Mouse (Mus musculus) left cerebral cortex, adult 8-10 months (tissue): ENCODE measurements around the gene Magi1. TPM values are rescaled to one million over a fixed set of nuclear protein-coding genes. Genes with fewer than 3 reads are reported as not detected.

Experiments used
- DNase-seq, 2 experiments: peaks; one replicate each; pipeline ENCODE4 v3.0.0; 2022; ENCODE audit warnings: low spot score in 2 of 2
- total RNA-seq, 4 experiments: library from RNA; stranded (reverse); gene quantifications; 2 replicates each; pipeline ENCODE4 v1.2.4; 2022

Magi1 gene
- total RNA-seq, 4 experiments from 2014 or later, result 69.1 to 81.7 (median 71.1) TPM

- no peak for DNase-seq
Observed at GRCm38 (mm10) chr6:94116434-94117432, 167.0 kb downstream of the Magi1 start.

DNA sequence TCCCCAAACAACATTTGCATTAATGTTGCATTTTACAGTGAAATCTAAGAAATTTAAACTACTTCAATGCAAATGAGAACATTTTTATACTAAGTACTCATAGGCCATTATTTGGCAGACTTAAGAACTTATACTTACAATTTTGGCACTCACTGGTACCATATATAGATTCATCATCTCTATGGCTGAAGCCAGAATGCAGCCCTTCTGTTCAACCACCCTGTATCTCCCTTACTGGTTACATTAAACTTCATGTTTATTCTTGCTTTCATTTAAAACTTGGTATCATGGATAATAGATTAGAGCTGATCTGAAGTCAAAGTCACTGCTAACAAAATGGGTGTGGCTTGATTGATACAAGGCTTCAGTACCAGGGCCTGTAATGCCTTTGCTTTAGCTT lies 171.9 kb downstream of the Magi1 start:
- no peak for DNase-seq

- no peak for DNase-seq
Observed at GRCm38 (mm10) chr6:94107401-94108107, 176.2 kb downstream of the Magi1 start.

DNA sequence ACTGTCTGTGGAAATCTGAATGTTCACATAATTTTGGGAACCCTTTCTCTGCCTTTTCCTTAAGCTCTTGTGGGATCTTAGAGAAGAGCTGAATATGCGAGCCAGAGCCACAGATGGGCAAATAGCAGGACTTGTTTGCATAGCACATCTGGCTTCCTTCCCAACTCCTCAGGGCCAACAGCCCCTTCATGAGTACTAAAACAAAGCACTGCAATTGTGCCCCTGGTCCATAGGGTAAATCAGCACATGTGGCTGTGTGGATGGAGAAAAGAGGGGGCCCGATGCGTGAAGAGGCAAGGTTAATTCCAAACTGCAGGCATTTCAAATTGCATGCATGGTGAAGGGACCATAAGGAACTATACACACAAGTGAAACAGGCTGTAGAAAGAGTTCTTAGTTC lies 180.1 kb downstream of the Magi1 start:
- no peak for DNase-seq

DNA sequence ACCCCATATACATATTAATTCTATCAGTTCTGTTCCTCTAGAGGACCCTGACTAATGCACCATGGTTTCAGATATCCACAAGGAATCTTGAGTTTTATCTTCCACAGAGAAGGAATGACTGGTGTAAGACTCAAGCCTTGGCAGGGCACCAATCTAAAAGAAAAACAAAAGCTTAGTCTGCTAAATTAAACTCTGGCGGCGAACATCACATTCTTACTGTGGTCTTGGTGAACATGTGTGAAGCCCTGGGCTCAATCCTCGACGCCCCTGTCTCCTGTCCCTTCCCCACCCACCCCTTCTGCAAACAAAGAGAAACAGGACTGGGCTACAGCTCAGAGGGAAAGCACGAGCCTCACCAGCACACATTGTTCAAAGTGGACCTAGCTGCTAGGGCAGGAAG lies 182.5 kb downstream of the Magi1 start:
- DNase-seq, result no peak

DNA sequence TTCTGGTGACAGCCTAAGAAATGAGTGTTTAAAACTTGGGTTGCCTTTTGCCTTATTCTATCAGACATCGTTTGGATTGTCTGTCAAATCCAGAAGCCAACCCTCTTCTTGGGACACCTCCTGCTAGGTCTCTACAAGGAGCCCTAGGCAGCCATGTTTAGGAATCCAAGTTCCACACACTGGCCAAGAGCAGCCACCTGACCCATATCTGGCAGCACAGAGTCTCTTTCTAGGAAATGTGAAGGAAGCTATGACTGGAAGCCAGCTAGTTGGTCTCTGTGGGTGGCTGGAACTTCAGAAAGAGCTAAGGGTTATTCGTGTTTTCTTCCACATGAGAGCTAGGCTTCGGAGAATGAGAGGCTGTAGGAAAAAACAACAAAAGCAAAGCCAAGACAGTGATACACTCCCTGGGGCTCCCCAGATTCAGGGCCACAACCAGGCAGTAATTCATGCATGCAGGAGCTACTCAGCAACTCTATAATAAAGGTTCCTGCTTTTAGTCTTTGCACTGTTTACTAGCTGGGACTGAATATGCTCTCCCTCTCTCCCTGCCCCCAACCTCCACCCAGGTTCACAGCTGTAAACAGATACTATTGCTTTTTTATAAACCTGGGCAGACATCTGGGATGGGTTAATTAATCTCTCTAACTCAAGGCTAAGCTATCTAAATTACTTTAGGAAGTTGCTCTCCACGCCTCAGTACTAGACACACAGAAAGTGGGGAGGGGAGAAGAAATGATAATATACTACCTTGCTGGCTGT lies 188.6 kb downstream of the Magi1 start:
- no peak for DNase-seq

- no peak for DNase-seq
Observed at GRCm38 (mm10) chr6:94092969-94093597, 190.6 kb downstream of the Magi1 start.

- DNase-seq, result no peak
Observed at GRCm38 (mm10) chr6:94092500-94092899, 191.2 kb downstream of the Magi1 start.

GRCm38 (mm10) chr6:94086855-94087254 lies 196.9 kb downstream of the Magi1 start:
- DNase-seq, result no peak

DNA sequence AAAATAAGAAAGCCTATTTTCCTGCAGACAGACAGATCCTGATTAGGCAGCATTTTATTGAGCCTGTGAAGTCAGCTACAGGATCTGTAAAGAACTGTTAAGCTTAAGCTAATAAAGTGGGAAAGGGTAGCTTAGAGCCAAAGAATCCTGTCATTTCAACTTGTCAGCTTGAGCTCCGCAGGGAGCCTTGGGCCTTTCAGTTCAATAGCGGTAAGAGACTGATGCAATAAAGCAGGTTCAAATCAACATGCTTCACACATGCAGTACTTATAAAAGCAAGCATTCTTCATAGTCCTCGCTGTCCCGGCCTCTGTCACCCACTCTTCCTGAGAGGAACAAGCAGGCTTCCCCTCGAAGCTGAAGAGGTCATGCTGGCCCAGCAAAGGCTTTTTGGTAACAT lies 199.0 kb downstream of the Magi1 start:
- no peak for DNase-seq

GRCm38 (mm10) chr6:94083459-94083858 lies 200.3 kb downstream of the Magi1 start:
- no peak for DNase-seq

- peak; percentile 47 to 60 for DNase-seq
Observed at GRCm38 (mm10) chr6:94080933-94081545, 202.7 kb downstream of the Magi1 start.

DNA sequence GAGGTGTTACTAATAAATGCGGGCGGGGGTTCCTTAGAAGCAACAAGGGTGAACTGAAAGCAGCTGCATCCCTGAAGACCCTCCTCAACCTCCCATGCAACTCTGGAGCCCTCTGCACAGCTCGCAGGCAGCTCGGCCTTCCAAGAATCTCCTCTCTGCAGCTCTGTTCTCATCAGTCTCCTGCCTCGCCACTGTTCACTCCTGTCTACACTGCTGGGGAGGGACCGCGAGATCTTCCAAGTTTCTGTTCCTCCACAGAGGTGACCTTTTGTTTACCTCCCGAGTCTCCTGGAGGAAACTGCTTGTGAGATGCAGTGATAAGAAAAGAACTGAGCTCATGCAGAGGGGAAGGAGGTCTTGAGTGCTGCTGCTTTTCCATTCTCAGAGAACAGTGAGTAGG lies 204.8 kb downstream of the Magi1 start:
- no peak for DNase-seq

DNA sequence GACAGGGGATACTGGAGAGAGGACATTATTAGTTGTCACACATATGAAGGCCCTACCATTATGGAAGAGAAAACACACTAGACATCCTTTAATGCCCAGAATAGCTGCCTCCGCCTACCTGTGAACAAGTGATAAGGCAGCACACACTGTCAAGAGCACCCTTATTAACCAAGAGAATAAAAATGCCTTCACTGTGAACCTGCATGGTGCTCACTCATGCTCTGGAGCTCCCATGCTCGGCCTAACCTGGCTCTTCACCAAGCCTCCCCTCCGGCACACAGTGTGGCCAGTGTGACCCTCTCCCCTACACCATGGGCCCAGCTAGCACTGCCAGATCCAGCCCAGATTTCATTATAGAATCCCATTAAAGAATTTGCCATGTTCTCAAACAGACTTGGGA lies 206.7 kb downstream of the Magi1 start:
- DNase-seq, result no peak

GRCm38 (mm10) chr6:94075990-94076389 lies 207.7 kb downstream of the Magi1 start:
- DNase-seq, result no peak

DNA sequence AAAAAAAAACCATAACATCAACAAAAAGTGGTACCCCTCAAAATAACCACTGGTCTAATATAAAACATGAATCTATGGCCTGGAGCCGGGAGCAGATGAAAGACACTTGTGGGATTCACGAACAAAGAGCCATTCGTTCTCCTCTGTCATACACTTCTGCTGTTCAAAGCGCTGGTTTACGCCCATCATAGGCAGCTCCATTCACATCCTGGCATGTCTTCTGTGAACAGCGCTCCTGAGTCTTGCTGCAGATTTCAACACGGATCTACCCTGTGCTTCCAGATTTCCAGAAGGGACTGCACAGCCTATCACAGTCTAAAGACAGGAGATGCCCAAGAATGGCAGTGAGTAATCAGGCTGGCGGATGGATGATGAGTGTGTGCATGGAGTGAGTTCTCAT lies 208.5 kb downstream of the Magi1 start:
- DNase-seq, result no peak

DNA sequence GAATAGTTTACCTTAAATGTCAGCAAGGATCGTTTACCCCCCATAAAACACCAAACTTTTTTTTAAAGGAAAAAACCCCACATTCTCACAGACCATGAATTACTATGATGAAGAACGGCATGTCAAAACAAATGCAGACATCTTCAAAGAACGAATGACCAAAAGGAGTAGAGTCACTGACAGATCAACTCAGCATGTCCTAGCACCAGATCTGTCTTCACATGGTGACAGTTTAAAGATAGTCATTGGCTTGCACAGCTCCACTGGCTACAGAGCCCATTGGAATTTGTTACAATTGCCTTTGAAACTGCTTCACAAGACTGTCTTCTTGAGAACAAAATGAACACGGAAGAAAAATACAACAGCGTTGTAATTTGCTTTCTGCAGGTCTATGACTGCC lies 212.0 kb downstream of the Magi1 start:
- no peak for DNase-seq

DNA sequence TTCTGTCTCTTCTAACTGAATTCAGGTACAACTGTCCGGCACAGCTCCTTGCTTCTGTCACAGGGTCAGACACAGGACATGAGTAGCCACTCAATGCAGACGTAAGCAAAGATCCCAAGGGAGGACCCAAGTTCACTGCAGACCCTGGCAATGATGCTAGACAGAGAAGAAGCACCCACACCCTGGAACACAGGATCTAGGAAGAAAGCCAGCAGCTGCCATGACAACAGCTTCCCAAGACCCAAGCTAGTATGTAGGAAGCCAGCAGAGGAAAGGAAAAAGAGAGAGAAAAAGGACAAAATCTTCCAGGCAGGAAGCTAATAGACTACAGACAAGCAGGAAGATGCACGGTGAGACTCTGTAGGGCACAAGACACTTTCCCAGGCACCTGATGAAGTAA lies 213.0 kb downstream of the Magi1 start:
- DNase-seq, result peak in 1 of 2 experiments; percentile 30

- DNase-seq, result no peak
Observed at GRCm38 (mm10) chr6:94069421-94069820, 214.3 kb downstream of the Magi1 start.

DNA sequence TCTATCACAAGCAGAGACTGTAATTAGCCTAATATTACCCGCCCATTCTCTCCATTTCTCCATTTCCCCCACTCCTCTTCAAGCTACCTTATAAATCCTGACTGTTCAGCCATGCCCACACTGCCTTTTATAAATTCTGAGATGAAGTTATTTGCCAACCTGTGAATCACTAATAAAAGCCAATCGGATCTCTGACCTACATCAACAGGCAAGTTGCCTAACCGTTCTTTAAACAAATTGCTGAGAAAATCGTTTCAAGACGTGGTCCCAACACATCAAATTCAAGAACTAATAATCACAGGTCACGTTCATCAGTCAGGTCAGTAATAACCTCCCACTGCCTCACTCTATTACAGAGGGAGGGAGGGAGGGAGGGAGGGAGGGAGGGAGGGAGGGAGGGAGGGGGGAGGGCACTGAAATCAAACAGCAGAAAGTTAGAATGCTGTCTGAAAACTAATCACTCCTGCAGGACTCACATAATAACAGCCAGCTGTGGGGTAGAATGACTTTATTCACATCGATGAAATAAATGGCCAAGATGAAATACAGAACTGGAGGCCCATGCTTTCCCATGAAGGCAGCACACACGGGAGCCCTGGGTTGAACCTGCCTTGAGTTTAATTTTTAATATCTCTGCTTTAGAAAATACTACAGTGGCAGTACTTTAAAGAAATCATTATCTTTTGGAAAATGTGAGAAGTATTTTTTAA lies 215.8 kb downstream of the Magi1 start:
- DNase-seq, result no peak
